Mouse (Mus musculus) erythroblast, adult 5-6 weeks (primary cell): ENCODE data around the gene Glrb. TPM values are rescaled to one million over a fixed set of nuclear protein-coding genes. Genes with fewer than 3 reads are reported as not detected.

Source experiments
- ATAC-seq: replicated peaks from 2 replicates; pipeline ENCODE4 v1.8.0; 2016; ENCODE audit warnings: moderate number of reproducible peaks, mild to moderate bottlenecking, moderate TSS enrichment, inconsistent platforms; ENCODE audit not compliant: poor library complexity, low FRiP score, severe bottlenecking
- total RNA-seq, 2 experiments: library from RNA; stranded (forward) in 1 of 2; stranded (reverse) in 1 of 2; fragments of 150-400 nt in 1 of 2; fragments of 200-764, 138-1000 nt in 1 of 2; gene quantifications; 2 replicates each; pipeline versions ENCODE4 v1.2.3 to v1.2.4; 2015 to 2017; ENCODE audit warnings: low replicate concordance in 2 of 2

Gene Glrb
- total RNA-seq (2015; ENCODE audit: low replicate concordance) (not detected in 2 replicates), total RNA-seq (2017; ENCODE audit: low replicate concordance) (not detected in 2 replicates)

- no peak for ATAC-seq
These were observed at the start of gene Glrb for GRCm38 (mm10) chr3:80913111-80913778. Glrb (minus strand) TSS chr3:80913660.

GRCm38 (mm10) chr3:80959965-80960364, 46.5 kb upstream of the Glrb start:
- no peak for ATAC-seq

GRCm38 (mm10) chr3:80958591-80958990, 45.1 kb upstream of the Glrb start:
- ATAC-seq, result no peak

GRCm38 (mm10) chr3:80913779-80914284, 372 bp upstream of the Glrb start:
- ATAC-seq, result no peak

GRCm38 (mm10) chr3:80894745-80895480, 18.5 kb downstream of the Glrb start:
- no peak for ATAC-seq

- ATAC-seq, result no peak
These were observed 19.1 kb downstream of the Glrb start for GRCm38 (mm10) chr3:80894328-80894727.

GRCm38 (mm10) chr3:80893055-80893690, 20.3 kb downstream of the Glrb start:
- ATAC-seq, result no peak

- no peak for ATAC-seq
These were observed 22.4 kb downstream of the Glrb start for GRCm38 (mm10) chr3:80891087-80891486.

- ATAC-seq, result no peak
These were observed 28.3 kb downstream of the Glrb start for GRCm38 (mm10) chr3:80885174-80885573.

GRCm38 (mm10) chr3:80883601-80884000, 29.9 kb downstream of the Glrb start:
- ATAC-seq, result no peak

- no peak for ATAC-seq
These were observed 32.7 kb downstream of the Glrb start for GRCm38 (mm10) chr3:80880660-80881293.

GRCm38 (mm10) chr3:80878571-80878970, 34.9 kb downstream of the Glrb start:
- no peak for ATAC-seq

GRCm38 (mm10) chr3:80874690-80875353, 38.6 kb downstream of the Glrb start:
- no peak for ATAC-seq

- ATAC-seq, result no peak
These were observed 39.4 kb downstream of the Glrb start for GRCm38 (mm10) chr3:80874081-80874480.

GRCm38 (mm10) chr3:80871472-80872171, 41.8 kb downstream of the Glrb start:
- no peak for ATAC-seq

GRCm38 (mm10) chr3:80867328-80867727, 46.1 kb downstream of the Glrb start:
- ATAC-seq, result no peak

GRCm38 (mm10) chr3:80852912-80853507, 60.5 kb downstream of the Glrb start:
- no peak for ATAC-seq

- no peak for ATAC-seq
These were observed 62.5 kb downstream of the Glrb start for GRCm38 (mm10) chr3:80850947-80851346.

- no peak for ATAC-seq
These were observed 67.8 kb downstream of the Glrb start for GRCm38 (mm10) chr3:80845634-80846033.
